Mouse (Mus musculus) myocyte (in vitro differentiated cells): ENCODE results near the gene Susd4.

Experiments
- CEBPB ChIP-seq: IDR thresholded peaks from 2 replicates; pipeline ENCODE4 v1.6.1; 2011; ENCODE audit warnings: mild to moderate bottlenecking, moderate library complexity; ENCODE audit not compliant: poor library complexity, insufficient read depth, severe bottlenecking
- E2F4 ChIP-seq: IDR thresholded peaks from one replicate; pipeline ENCODE4 v1.6.1; 2011; ENCODE audit warnings: mild to moderate bottlenecking, control low read depth, moderate library complexity; ENCODE audit not compliant: insufficient read depth
- MAX ChIP-seq: IDR thresholded peaks from one replicate; pipeline ENCODE4 v1.6.1; 2011; ENCODE audit warnings: low read depth, mild to moderate bottlenecking, control low read depth
- MYOD1 ChIP-seq, 3 experiments: IDR thresholded peaks; one replicate each; pipeline ENCODE4 v1.6.1; 2011; ENCODE audit warnings: control low read depth in 2 of 3, low read depth in 2 of 3, mild to moderate bottlenecking in 2 of 3, moderate library complexity in 1 of 3; ENCODE audit not compliant: insufficient read length in 2 of 3, control insufficient read depth in 1 of 3
- MYOG ChIP-seq, 3 experiments: IDR thresholded peaks; one replicate each; pipeline ENCODE4 v1.6.1; 2011; ENCODE audit warnings: control low read depth in 2 of 3, low read depth in 2 of 3, mild to moderate bottlenecking in 2 of 3; ENCODE audit not compliant: insufficient read length in 2 of 3, control insufficient read depth in 1 of 3, insufficient read depth in 1 of 3
- POLR2A ChIP-seq: IDR thresholded peaks from one replicate; pipeline ENCODE4 v1.6.1; 2011; ENCODE audit warnings: low read depth, mild to moderate bottlenecking, control low read depth, moderate library complexity; ENCODE audit not compliant: insufficient read length
- POLR2AphosphoS2 ChIP-seq: IDR thresholded peaks from one replicate; pipeline ENCODE4 v1.6.1; 2011; ENCODE audit warnings: low read depth, control low read depth; ENCODE audit not compliant: insufficient read length
- SRF ChIP-seq: IDR thresholded peaks from one replicate; pipeline ENCODE4 v1.6.1; 2011; ENCODE audit warnings: low read depth; ENCODE audit not compliant: control insufficient read depth, insufficient read length
- TCF12 ChIP-seq: IDR thresholded peaks from one replicate; pipeline ENCODE4 v1.6.1; 2011; ENCODE audit warnings: mild to moderate bottlenecking, control low read depth; ENCODE audit not compliant: poor library complexity, insufficient read depth, severe bottlenecking
- TCF3 ChIP-seq: IDR thresholded peaks from one replicate; pipeline ENCODE4 v1.6.1; 2011; ENCODE audit warnings: low read depth, control low read depth; ENCODE audit not compliant: insufficient read length
- USF1 ChIP-seq: IDR thresholded peaks from one replicate; pipeline ENCODE4 v1.6.1; 2011; ENCODE audit warnings: low read depth, mild to moderate bottlenecking, control low read depth, moderate library complexity

DNA sequence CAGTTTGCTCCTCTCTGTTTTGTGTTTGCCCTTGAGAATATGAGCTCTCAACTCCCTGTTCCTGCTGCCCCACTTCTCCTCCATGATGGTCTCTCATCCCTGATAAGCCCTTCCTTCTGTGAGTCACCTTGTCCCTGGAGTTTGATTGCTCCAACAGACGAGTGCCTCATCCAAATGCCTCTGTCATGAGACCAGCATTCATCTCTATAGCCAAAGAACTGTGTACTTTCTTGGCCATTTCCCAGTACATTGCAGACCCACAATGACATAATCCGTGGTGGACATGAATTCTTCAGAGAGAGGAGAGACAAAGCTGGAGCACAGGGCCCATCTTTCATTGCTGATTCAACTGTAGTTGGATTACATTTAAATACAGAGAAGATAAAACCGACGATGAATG, 115.1 kb downstream of the Susd4 start:
- TF ChIP-seq TCF3 (no peak), USF1 (no peak), E2F4 (no peak), POLR2A (no peak), CEBPB (no peak), MAX (no peak), MYOD1 (IDR thresholded peaks at IDR 0.05; ENCODE audit: control insufficient read depth in 1 of 3, insufficient read length in 2 of 3, low read depth in 2 of 3) (no peak), POLR2AphosphoS2 (no peak), TCF12 (no peak), MYOG (IDR thresholded peaks at IDR 0.05; ENCODE audit: control insufficient read depth in 1 of 3, insufficient read depth in 1 of 3, insufficient read length in 2 of 3, low read depth in 2 of 3) (no peak), SRF (no peak)
